Mouse (Mus musculus) ES-E14 (cell line): ENCODE measurements around the gene Trappc3.

Experiments used
- CHD2 ChIP-seq: IDR thresholded peaks from 2 replicates; pipeline ENCODE4 v1.6.1; 2014; ENCODE audit warnings: mild to moderate bottlenecking, low read depth, low read length, inconsistent platforms
- HCFC1 ChIP-seq: IDR thresholded peaks from 2 replicates; pipeline ENCODE4 v1.6.1; 2012; ENCODE audit warnings: low read length, inconsistent platforms, borderline replicate concordance; ENCODE audit not compliant: insufficient read depth
- MAFK ChIP-seq: IDR thresholded peaks from 2 replicates; pipeline ENCODE4 v1.6.1; 2014; ENCODE audit warnings: mild to moderate bottlenecking, low read depth, low read length, inconsistent platforms; ENCODE audit not compliant: insufficient read depth
- ZC3H11A ChIP-seq: IDR thresholded peaks from 2 replicates; pipeline ENCODE4 v1.6.1; 2012; ENCODE audit warnings: low read depth, mild to moderate bottlenecking, inconsistent platforms, low read length, borderline replicate concordance
- ZNF384 ChIP-seq: IDR thresholded peaks from 2 replicates; pipeline ENCODE4 v1.6.1; 2012; ENCODE audit warnings: low read depth, low read length, inconsistent platforms

DNA sequence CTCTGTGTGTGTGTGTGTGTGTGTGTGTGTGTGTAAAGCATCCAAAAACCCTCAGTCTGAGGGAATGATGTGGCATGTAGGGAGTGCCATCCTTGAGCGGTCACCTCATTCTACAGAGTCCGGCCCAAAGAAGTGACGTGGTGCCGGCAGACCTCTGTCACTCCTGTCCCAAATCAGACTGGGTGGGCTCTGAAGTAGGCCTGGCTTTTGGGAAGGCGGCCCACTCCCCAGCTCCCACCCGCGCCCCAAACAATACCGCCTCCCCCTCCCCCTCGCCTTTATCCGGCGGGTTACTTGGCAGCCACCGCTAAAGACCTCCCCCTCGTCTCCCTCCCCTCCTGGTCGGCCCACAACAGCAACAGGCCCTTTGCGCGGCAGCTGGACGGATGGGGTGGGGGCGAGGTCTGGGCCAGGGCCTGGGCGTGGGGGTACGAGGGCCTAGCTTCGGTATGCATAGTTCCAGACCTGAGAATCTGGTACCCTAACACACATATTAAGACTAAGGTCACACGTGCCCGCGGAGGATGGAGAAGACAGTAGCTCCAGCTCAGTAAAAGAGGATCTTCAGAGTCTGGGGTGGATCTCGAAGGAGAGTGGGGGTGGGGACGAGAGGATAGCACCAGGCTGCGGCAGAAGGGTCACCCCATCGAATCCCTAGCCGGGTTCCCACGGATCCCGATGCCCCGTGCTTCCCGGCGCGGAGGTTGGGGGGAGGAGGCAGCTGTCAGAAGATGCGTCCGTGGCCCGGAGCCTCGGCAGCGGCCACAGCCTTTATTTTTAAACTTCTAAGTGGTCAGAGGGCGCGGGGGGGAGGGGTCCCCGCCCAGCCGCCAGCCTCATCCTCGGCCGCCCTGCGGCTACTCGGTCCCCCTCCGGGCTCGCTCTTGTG is 6.8 kb upstream of the Trappc3 start:
- TF ChIP-seq ZNF384 = no peak
- TF ChIP-seq HCFC1 = no peak
- no peak for TF ChIP-seq ZC3H11A
- TF ChIP-seq CHD2 = no peak
- no peak for TF ChIP-seq MAFK
